Mouse (Mus musculus): ENCODE results near the gene Capzb. TPM values are rescaled to one million over a fixed set of nuclear protein-coding genes. Genes with fewer than 3 reads are reported as not detected.

The Capzb gene
- polyA plus RNA-seq (2012; rRNA removed): 73.6 and 74.6 TPM in 2 replicates

DNA sequence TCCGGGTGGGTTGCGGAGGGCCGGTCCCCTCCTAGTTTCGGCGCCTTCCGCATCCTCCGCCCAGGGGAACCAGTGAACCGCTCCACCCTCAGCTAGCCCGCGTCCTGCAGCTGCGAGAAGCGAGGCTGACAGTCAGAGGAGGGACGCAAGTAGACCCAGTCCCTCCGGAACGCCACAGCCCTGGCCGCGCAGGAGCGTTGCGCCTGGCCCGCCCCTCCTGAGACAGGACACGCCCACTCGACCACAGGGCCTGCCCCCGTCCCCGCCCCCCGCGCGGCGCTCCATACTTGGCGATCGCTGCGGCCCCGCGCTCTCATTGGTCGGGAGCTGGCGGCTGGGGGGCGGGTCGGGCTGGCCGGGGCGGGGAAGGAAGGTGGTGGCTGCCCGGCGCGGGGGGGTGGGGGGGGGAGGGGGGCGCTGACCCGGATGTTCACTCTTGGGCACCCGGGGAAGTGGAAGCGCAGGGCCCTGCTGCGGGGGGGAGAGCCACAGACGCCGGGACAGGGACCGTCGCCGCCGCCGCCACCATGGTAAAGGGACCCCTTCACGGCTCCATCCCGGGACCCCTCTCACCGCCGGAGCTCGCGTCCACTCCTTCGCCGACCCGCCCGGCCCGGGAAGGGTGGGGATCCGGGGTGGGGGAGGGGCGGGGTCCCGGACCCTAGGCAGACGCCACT is at the start of gene Capzb:
Gene Capzb (plus strand): TSS at position 401 of the 677 bp plus-strand sequence.

DNA sequence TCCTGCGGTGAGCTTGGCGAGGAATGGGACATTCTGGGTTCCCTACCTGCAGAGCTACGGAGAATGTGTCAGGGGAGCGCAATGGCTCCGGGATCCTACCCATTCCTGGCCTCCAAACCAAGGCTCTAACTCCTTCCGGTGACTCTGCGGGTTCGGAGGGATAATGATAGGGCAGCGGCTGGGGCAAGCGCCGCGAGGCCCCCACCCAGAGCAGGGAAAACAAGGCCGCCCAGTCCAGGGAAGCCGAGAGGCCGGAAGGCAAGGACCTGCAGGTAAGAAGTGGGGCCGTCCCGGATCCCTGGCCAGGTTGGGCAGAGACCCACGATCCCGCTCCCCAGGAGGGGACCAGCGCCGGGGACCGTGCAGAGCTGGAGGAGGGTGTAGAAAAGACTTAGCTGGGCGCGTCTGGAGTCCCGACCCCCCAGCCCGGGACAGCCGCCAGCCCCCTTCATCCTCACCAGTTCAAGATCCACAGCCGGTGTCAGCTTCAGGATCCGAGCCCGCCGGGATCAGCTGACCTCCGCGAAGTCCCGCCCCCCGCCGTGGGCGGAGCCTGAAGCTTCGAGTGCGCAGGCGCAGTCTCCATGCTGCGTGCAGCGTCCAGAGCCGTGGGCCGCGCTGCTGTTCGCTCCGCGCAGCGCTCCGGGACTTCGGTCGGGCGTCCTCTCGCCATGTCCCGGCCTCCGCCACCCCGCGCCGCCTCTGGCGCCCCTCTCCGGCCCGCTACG is 117.6 kb downstream of the Capzb start, which contains the start of the genes Pqlc2 and Akr7a5:
Gene Pqlc2 (minus strand): TSS at position 538 of the 728 bp plus-strand sequence.
Gene Akr7a5 (plus strand): TSS at position 574 of the 728 bp plus-strand sequence.

Other genes with a start within 250 kb of the Capzb start
- gene Rnf186, start 225.8 kb upstream of the Capzb start, polyA plus RNA-seq (2012; rRNA removed): 1.5 and 2.1 TPM in 2 replicates
- gene Tmco4, start 220.0 kb upstream of the Capzb start, polyA plus RNA-seq (2012; rRNA removed): 4.7 and 4.8 TPM in 2 replicates
- not detected in 2 replicates for gene Htr6, start 117.3 kb upstream of the Capzb start, polyA plus RNA-seq (2012; rRNA removed)
- 2.4 and 2.5 TPM in 2 replicates for gene Nbl1, start 99.9 kb upstream of the Capzb start, polyA plus RNA-seq (2012; rRNA removed)
- 79.1 and 89.4 TPM in 2 replicates for gene Minos1, start 61.8 kb upstream of the Capzb start, polyA plus RNA-seq (2012; rRNA removed)
- 16.9 and 17.1 TPM in 2 replicates for gene Pqlc2, start 117.8 kb downstream of the Capzb start, polyA plus RNA-seq (2012; rRNA removed)
- 17.2 and 18.4 TPM in 2 replicates for gene Akr7a5, start 117.8 kb downstream of the Capzb start, polyA plus RNA-seq (2012; rRNA removed)
- 29.6 and 30.1 TPM in 2 replicates for gene Mrto4, start 159.7 kb downstream of the Capzb start, polyA plus RNA-seq (2012; rRNA removed)
- 6.4 and 6.9 TPM in 2 replicates for gene Emc1, start 159.7 kb downstream of the Capzb start, polyA plus RNA-seq (2012; rRNA removed)
- 36.7 and 54.6 TPM in 2 replicates for gene Ubr4, start 159.7 kb downstream of the Capzb start, polyA plus RNA-seq (2012; rRNA removed)

All from liver, embryonic 18 days (tissue).